Mouse (Mus musculus): ENCODE data around the gene Mta3.

DNA sequence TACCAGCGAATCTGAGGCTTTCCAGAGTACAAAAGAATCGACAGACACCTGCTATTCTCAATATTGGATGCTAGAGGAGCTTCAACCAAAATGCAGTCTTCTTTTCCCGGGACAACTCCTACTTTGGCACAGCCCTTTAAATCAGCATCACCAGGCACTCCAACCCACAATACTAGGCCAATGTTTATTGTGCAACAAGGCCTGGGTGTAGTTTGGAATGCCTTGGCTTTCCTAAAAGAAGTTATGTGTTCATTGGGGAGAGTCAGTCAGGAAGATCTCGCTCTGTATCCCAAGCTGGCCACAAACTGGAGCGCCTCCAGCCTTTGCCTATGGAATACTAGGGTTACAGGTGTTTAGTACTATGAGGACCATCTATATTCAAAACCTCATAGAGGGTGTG lies 1.5 kb upstream of the Mta3 start:
- TF ChIP-seq MAFK (IDR thresholded peaks at IDR 0.05; ENCODE audit: insufficient read depth, low read depth, low read length) (no peak), ZNF384 (IDR thresholded peaks at IDR 0.05; ENCODE audit: low read depth, low read length) (no peak), CHD2 (IDR thresholded peaks at IDR 0.05; ENCODE audit: low read depth, low read length) (no peak), HCFC1 (IDR thresholded peaks at IDR 0.05; ENCODE audit: borderline replicate concordance, insufficient read depth, low read length) (no peak), ZC3H11A (IDR thresholded peaks at IDR 0.05; ENCODE audit: borderline replicate concordance, low read depth, low read length) (no peak)
